8 mouse cellular contexts compared by ENCODE assay signal in genomic region chr2:147297876-147298498, GRCm38 (mm10).
DNase-seq lines count a peak whose midpoint lies in the region; ATAC-seq and TF ChIP-seq lines count a peak whose summit lies in the region.

No protein-coding gene starts in this region.

- no peaks in the 10 kb centered on the region for H3K9me3 ChIP-seq in heart, embryonic 14.5 days (ENCODE audit: control insufficient read depth, low read length)
- H3K9me3 ChIP-seq in hindbrain, postnatal 0 days (ENCODE audit: low read length), result no peaks in the 10 kb centered on the region
- no peaks in the 10 kb centered on the region for H3K9me3 ChIP-seq in midbrain, postnatal 0 days (ENCODE audit: low read length)

- WGBS in heart, embryonic 14.5 days, result 75% methylated on average over 11 of the region's 11 CpGs
- WGBS in lung, adult 2 months, result 57% methylated on average over 11 of the region's 11 CpGs
- WGBS in hindbrain, postnatal 0 days, result 55% methylated on average over 11 of the region's 11 CpGs
- WGBS in midbrain, postnatal 0 days, result 60% methylated on average over 11 of the region's 11 CpGs

- no peak overlapping the region for H3K4me2 ChIP-seq in heart, embryonic 14.5 days (ENCODE audit: low read length)
- H3K4me2 ChIP-seq in hindbrain, postnatal 0 days (ENCODE audit: low read depth, low read length), result no peak overlapping the region
- H3K4me2 ChIP-seq in midbrain, postnatal 0 days (ENCODE audit: low read depth, low read length, poor library complexity, severe bottlenecking), result no peak overlapping the region

- TF ChIP-seq POLR2A in lung, adult 2 months (IDR thresholded peaks at IDR 0.05; ENCODE audit: borderline replicate concordance, extremely low read depth, low read depth, low read length), result no peak

- no peaks in the 10 kb centered on the region for H3K27me3 ChIP-seq in heart, embryonic 14.5 days (ENCODE audit: control insufficient read depth, insufficient read depth, low read length)
- no peaks in the 10 kb centered on the region for H3K27me3 ChIP-seq in hindbrain, postnatal 0 days (ENCODE audit: insufficient read depth, low read length)
- H3K27me3 ChIP-seq in midbrain, postnatal 0 days (ENCODE audit: insufficient read depth, low read length), result no peaks in the 10 kb centered on the region

- no peak overlapping the region for H3K4me3 ChIP-seq in heart, embryonic 14.5 days (ENCODE audit: control insufficient read depth in 1 of 2, insufficient read depth in 1 of 2, low read depth in 1 of 2, low read length in 2 of 2)
- H3K4me3 ChIP-seq in lung, adult 2 months (replicated peaks; ENCODE audit: extremely low read depth, low read depth, low read length), result no peak overlapping the region
- H3K4me3 ChIP-seq in hindbrain, postnatal 0 days (ENCODE audit: low read length), result no peak overlapping the region
- H3K4me3 ChIP-seq in midbrain, postnatal 0 days (ENCODE audit: low read depth, low read length), result no peak overlapping the region

- no peak for DNase-seq in heart, adult 9 months (ENCODE audit: low spot score in 2 of 2)
- peak; percentile 7 to 14 for DNase-seq in lung, adult 18-20 months
- no peak for DNase-seq in lung, adult 2 months
- peak; percentile 54 for DNase-seq in hindbrain, postnatal 0 days (ENCODE audit: low spot score)
- DNase-seq in midbrain, postnatal 0 days (ENCODE audit: low spot score), result peak; percentile 60
- DNase-seq in urinary bladder, postnatal 36 days (ENCODE audit: low spot score in 2 of 2), result no peak
- DNase-seq in adrenal gland, postnatal 10 days, result no peak

- no peaks in the 10 kb centered on the region for H3K36me3 ChIP-seq in heart, embryonic 14.5 days (ENCODE audit: control insufficient read depth, insufficient read depth, low read length)
- H3K36me3 ChIP-seq in hindbrain, postnatal 0 days (ENCODE audit: insufficient read depth, low read length), result no peaks in the 10 kb centered on the region
- no peaks in the 10 kb centered on the region for H3K36me3 ChIP-seq in midbrain, postnatal 0 days (ENCODE audit: insufficient read depth, low read length)

- TF ChIP-seq CTCF in lung, adult 2 months (IDR thresholded peaks at IDR 0.05; ENCODE audit: insufficient read depth, low read length), result no peak
- TF ChIP-seq CTCF in hindbrain, postnatal 0 days (IDR thresholded peaks at IDR 0.05; ENCODE audit: low read depth), result no peak
- no peak for TF ChIP-seq CTCF in midbrain, postnatal 0 days (IDR thresholded peaks at IDR 0.05)

- ATAC-seq in heart, embryonic 14.5 days (ENCODE audit: insufficient number of reproducible peaks, insufficient read depth, low FRiP score, low read depth), result 0 out of 2 replicates have a peak, but pooled peaks have one; percentile 8
- ATAC-seq in hindbrain, postnatal 0 days, result peak; percentile 80
- ATAC-seq in midbrain, postnatal 0 days (ENCODE audit: low FRiP score), result peak; percentile 70

- H3K4me1 ChIP-seq in heart, embryonic 14.5 days (ENCODE audit: control insufficient read depth in 2 of 2, insufficient read depth in 2 of 2, low read length in 2 of 2), result peaks cover 10 to 16% of the 10 kb centered on the region in 2 experiments
- peaks cover 10% of the 10 kb centered on the region for H3K4me1 ChIP-seq in lung, adult 2 months (ENCODE audit: control insufficient read depth, insufficient read depth, low read length)
- 0 out of 2 replicates have a peak, but pooled peaks cover 6% of the 10 kb centered on the region for H3K4me1 ChIP-seq in hindbrain, postnatal 0 days (ENCODE audit: insufficient read depth, low read length)
- H3K4me1 ChIP-seq in midbrain, postnatal 0 days (ENCODE audit: insufficient read depth, low read length), result no peaks in the 10 kb centered on the region; the same call in 1 of the 2 replicates

- no peak overlapping the region for H3K27ac ChIP-seq in heart, embryonic 14.5 days (replicated peaks in 1 of 2; ENCODE audit: control insufficient read depth in 1 of 2, insufficient read depth in 1 of 2, low read depth in 2 of 2, low read length in 2 of 2)
- peak overlapping the region; percentile 77 for H3K27ac ChIP-seq in hindbrain, postnatal 0 days
- 0 out of 2 replicates have a peak overlapping the region, but pooled peaks have one; percentile 32 for H3K27ac ChIP-seq in midbrain, postnatal 0 days (ENCODE audit: low read depth, low read length)

- no peak overlapping the region for H3K9ac ChIP-seq in heart, embryonic 14.5 days (ENCODE audit: low read length)
- H3K9ac ChIP-seq in hindbrain, postnatal 0 days (replicated peaks; ENCODE audit: low read length), result no peak overlapping the region
- H3K9ac ChIP-seq in midbrain, postnatal 0 days (replicated peaks; ENCODE audit: low read length, poor library complexity, severe bottlenecking), result no peak overlapping the region

Comparison
In these comparisons a context has a peak if more than half of its experiments do, and no peak if none do; other contexts are left out.
1. DNase-seq: peak in lung, adult 18-20 months (2 of 2), hindbrain, postnatal 0 days (single experiment) and midbrain, postnatal 0 days (single experiment); none in heart, adult 9 months (0 of 2), lung, adult 2 months (single experiment), urinary bladder, postnatal 36 days (0 of 2) and adrenal gland, postnatal 10 days (single experiment).
2. ATAC-seq: peak in every context shown above with its lines; median percentile 80 in hindbrain, postnatal 0 days; 70 in midbrain, postnatal 0 days; 8 in heart, embryonic 14.5 days.
3. H3K27ac ChIP-seq: peak in hindbrain, postnatal 0 days (single experiment) and midbrain, postnatal 0 days (single experiment); none in heart, embryonic 14.5 days (0 of 2).